Mouse (Mus musculus) intestine, embryonic 16.5 days (tissue): ENCODE data around the gene Ffar1. TPM values are rescaled to one million over a fixed set of nuclear protein-coding genes. Genes with fewer than 3 reads are reported as not detected.
A peak's percentile ranks its signal among the peaks of the same experiment; 100 is the strongest.

Source experiments
- ATAC-seq: fragments of 200-750 bp; cut with Nextera tagmentation; 2 replicates; pipeline ENCODE4 v1.8.0; 2017; ENCODE audit warnings: moderate TSS enrichment, moderate library complexity
- H3K27ac ChIP-seq: fragments of 300-500 bp; sonication (generic); 2 replicates; pipeline ENCODE4 v1.5.1; 2014; ENCODE audit warnings: mild to moderate bottlenecking, low read length
- H3K27me3 ChIP-seq: fragments of 300-500 bp; sonication (generic); replicated peaks from 2 replicates; pipeline ENCODE4 v1.6.1; 2014; ENCODE audit warnings: low read length, control low read depth, mixed read lengths; ENCODE audit not compliant: control insufficient read depth, insufficient read depth
- H3K36me3 ChIP-seq: fragments of 300-500 bp; sonication (generic); 2 replicates; pipeline ENCODE4 v1.6.1; 2014; ENCODE audit warnings: low read length, control low read depth; ENCODE audit not compliant: control insufficient read depth, insufficient read depth
- H3K4me1 ChIP-seq: fragments of 300-500 bp; sonication (generic); 2 replicates; pipeline ENCODE4 v1.6.1; 2014; ENCODE audit warnings: low read length, control low read depth, mixed read lengths; ENCODE audit not compliant: control insufficient read depth, insufficient read depth
- H3K4me2 ChIP-seq: fragments of 300-500 bp; sonication (generic); 2 replicates; pipeline ENCODE4 v1.6.1; 2014; ENCODE audit warnings: low read depth, low read length, control low read depth
- H3K4me3 ChIP-seq: fragments of 300-500 bp; sonication (generic); 2 replicates; pipeline ENCODE4 v1.5.1; 2014; ENCODE audit warnings: mild to moderate bottlenecking, low read length
- H3K9ac ChIP-seq: fragments of 300-500 bp; sonication (generic); 2 replicates; pipeline ENCODE4 v1.6.1; 2014; ENCODE audit warnings: low read depth, low read length
- H3K9me3 ChIP-seq: fragments of 300-500 bp; sonication (generic); 2 replicates; pipeline ENCODE4 v1.6.1; 2016; ENCODE audit warnings: low read length, control low read depth; ENCODE audit not compliant: control insufficient read depth
- WGBS: fragments of 180-500 bp; shearing (Covaris S2); extraction: QIAGEN DNeasy Blood & Tissue Kit; methylation state at CpG from one replicate; pipeline ENCODE4 v1.1.7; 2014; 5-methylcytosine and 5-hydroxymethylcytosine counted together
- polyA plus RNA-seq: library from polyadenylated mRNA; unstranded; fragments of >200 nt; fragmentation: Nextera tagmentation; extraction: Ambion mirVana; gene quantifications from 2 replicates; pipeline ENCODE4 v1.2.1, GENCODE M21; 2015

Gene Ffar1
- polyA plus RNA-seq, 1 experiment from 2014 or later, result 0.35 TPM

- H3K4me2 ChIP-seq, result peak overlapping the region; percentile 54
- no peak overlapping the region for H3K27ac ChIP-seq
- no peaks in the 10 kb centered on the region for H3K9me3 ChIP-seq
- no peaks in the 10 kb centered on the region for H3K4me1 ChIP-seq
- WGBS, result 9% methylated on average over 16 of the region's 16 CpGs
- H3K9ac ChIP-seq, result no peak overlapping the region
- peak; percentile 61 for ATAC-seq
- H3K27me3 ChIP-seq, result no peaks in the 10 kb centered on the region
- no peaks in the 10 kb centered on the region for H3K36me3 ChIP-seq
- H3K4me3 ChIP-seq, result peak overlapping the region; percentile 14; the same call in 1 of the 2 replicates
These were observed 1.5 kb downstream of the Ffar1 start for GRCm38 (mm10) chr7:30859635-30860402.

- H3K36me3 ChIP-seq, result no peaks in the 10 kb centered on the region
- H3K4me1 ChIP-seq, result no peaks in the 10 kb centered on the region
- H3K27ac ChIP-seq, result no peak overlapping the region
- no peaks in the 10 kb centered on the region for H3K9me3 ChIP-seq
- no peaks in the 10 kb centered on the region for H3K27me3 ChIP-seq
- H3K4me3 ChIP-seq, result no peak overlapping the region
- no peak overlapping the region for H3K4me2 ChIP-seq
- ATAC-seq, result peak; percentile 68
- H3K9ac ChIP-seq, result no peak overlapping the region
These were observed 2.1 kb downstream of the Ffar1 start for GRCm38 (mm10) chr7:30859290-30859634.

- Histone ChIP-seq H3K4me1 (no peaks in the 10 kb centered on the region), H3K9me3 (no peaks in the 10 kb centered on the region), H3K27ac (no peak overlapping the region), H3K4me2 (no peak overlapping the region), H3K9ac (no peak overlapping the region), H3K4me3 (no peak overlapping the region), H3K27me3 (no peaks in the 10 kb centered on the region), H3K36me3 (no peaks in the 10 kb centered on the region)
- no peak for ATAC-seq
- WGBS, result 63% methylated on average over 1 of the region's 1 CpGs
These were observed 3.6 kb downstream of the Ffar1 start for GRCm38 (mm10) chr7:30857746-30858145.

- no peak within 1 kb of the TSS for H3K4me2 ChIP-seq
- no peaks in the 10 kb centered on the region for H3K9me3 ChIP-seq
- H3K36me3 ChIP-seq, result no peaks in the 10 kb centered on the region
- no peak within 1 kb of the TSS for H3K4me3 ChIP-seq
- H3K27ac ChIP-seq, result no peak within 1 kb of the TSS
- H3K9ac ChIP-seq, result no peak within 1 kb of the TSS
- no peaks in the 10 kb centered on the region for H3K4me1 ChIP-seq
- 74% methylated on average over 6 of the region's 6 CpGs for WGBS
- H3K27me3 ChIP-seq, result no peaks in the 10 kb centered on the region
- no peak for ATAC-seq
These were observed 5.3 kb downstream of the Ffar1 start, which contains the start of gene Ffar3 for GRCm38 (mm10) chr7:30856078-30856477. Gene Ffar3, minus strand, starts transcription at chr7:30856178.

- Histone ChIP-seq H3K27me3 (no peaks in the 10 kb centered on the region), H3K4me2 (no peak overlapping the region), H3K9me3 (no peaks in the 10 kb centered on the region), H3K4me3 (no peak overlapping the region), H3K9ac (no peak overlapping the region), H3K27ac (no peak overlapping the region), H3K36me3 (no peaks in the 10 kb centered on the region), H3K4me1 (0 out of 2 replicates have a peak, but pooled peaks cover 4% of the 10 kb centered on the region)
- ATAC-seq, result no peak
- WGBS, result 91% methylated on average over 1 of the region's 1 CpGs
These were observed 9.9 kb downstream of the Ffar1 start for GRCm38 (mm10) chr7:30851421-30851820.

GRCm38 (mm10) chr7:30847934-30848333 lies 13.4 kb downstream of the Ffar1 start:
- H3K27ac ChIP-seq, result no peak overlapping the region
- ATAC-seq, result no peak
- WGBS, result 64% methylated on average over 6 of the region's 6 CpGs

GRCm38 (mm10) chr7:30847386-30847785 lies 14.0 kb downstream of the Ffar1 start:
- no peak overlapping the region for H3K4me3 ChIP-seq
- no peaks in the 10 kb centered on the region for H3K36me3 ChIP-seq
- ATAC-seq, result peak; percentile 63
- no peak overlapping the region for H3K27ac ChIP-seq
- H3K9me3 ChIP-seq, result no peaks in the 10 kb centered on the region
- H3K9ac ChIP-seq, result no peak overlapping the region
- H3K27me3 ChIP-seq, result no peaks in the 10 kb centered on the region
- WGBS, result 56% methylated on average over 5 of the region's 5 CpGs
- peaks cover 8% of the 10 kb centered on the region; the same call in 1 of the 2 replicates for H3K4me1 ChIP-seq
- no peak overlapping the region for H3K4me2 ChIP-seq

More at GRCm38 (mm10) chr7:30847934-30848333, 13.4 kb downstream of the Ffar1 start:
- H3K36me3 ChIP-seq, result no peaks in the 10 kb centered on the region
- H3K4me2 ChIP-seq, result no peak overlapping the region
- no peaks in the 10 kb centered on the region for H3K9me3 ChIP-seq
- H3K9ac ChIP-seq, result no peak overlapping the region
- peaks cover 8% of the 10 kb centered on the region; the same call in 1 of the 2 replicates for H3K4me1 ChIP-seq
- no peak overlapping the region for H3K4me3 ChIP-seq
- H3K27me3 ChIP-seq, result no peaks in the 10 kb centered on the region

- no peaks in the 10 kb centered on the region for H3K27me3 ChIP-seq
- H3K27ac ChIP-seq, result peak overlapping the region; percentile 49; the same call in 1 of the 2 replicates
- WGBS, result 56% methylated on average over 2 of the region's 2 CpGs
- H3K4me2 ChIP-seq, result no peak overlapping the region
- H3K36me3 ChIP-seq, result no peaks in the 10 kb centered on the region
- H3K4me3 ChIP-seq, result no peak overlapping the region
- no peaks in the 10 kb centered on the region for H3K9me3 ChIP-seq
- H3K4me1 ChIP-seq, result peaks cover 10% of the 10 kb centered on the region; the same call in 1 of the 2 replicates
- 0 out of 2 replicates have a peak, but pooled peaks have one; percentile 11 for ATAC-seq
- H3K9ac ChIP-seq, result no peak overlapping the region
These were observed 14.8 kb downstream of the Ffar1 start for GRCm38 (mm10) chr7:30846505-30847053.

GRCm38 (mm10) chr7:30844676-30845297 lies 16.6 kb downstream of the Ffar1 start:
- ATAC-seq, result no peak

More at GRCm38 (mm10) chr7:30844676-30845297, 16.6 kb downstream of the Ffar1 start:
- peaks cover 15% of the 10 kb centered on the region for H3K4me1 ChIP-seq
- no peak overlapping the region; the same call in 1 of the 2 replicates for H3K27ac ChIP-seq
- H3K9me3 ChIP-seq, result no peaks in the 10 kb centered on the region
- H3K4me3 ChIP-seq, result no peak overlapping the region
- no peak overlapping the region for H3K9ac ChIP-seq
- no peak overlapping the region for H3K4me2 ChIP-seq
- H3K36me3 ChIP-seq, result no peaks in the 10 kb centered on the region
- no peaks in the 10 kb centered on the region for H3K27me3 ChIP-seq
- WGBS, result 35% methylated on average over 7 of the region's 7 CpGs
